Mouse (Mus musculus) MEL (cell line): ENCODE measurements at regions not wholly inside any gene's neighbourhood (a gene's known extent, or its start where the extent isn't known, plus 50 kb on each side); places are given as distances from the start of the nearest gene placed in this dataset.

Source experiments
- DNase-seq: peaks from one replicate; pipeline ENCODE4 v3.0.0; 2011; ENCODE audit warnings: low read depth, low spot score
- H3K27ac ChIP-seq: 2 replicates; pipeline ENCODE4 v1.5.1; 2012; ENCODE audit warnings: low read depth, mild to moderate bottlenecking, control low read depth, low read length, moderate library complexity; ENCODE audit not compliant: control insufficient read depth
- H3K27me3 ChIP-seq, 2 experiments: fragments of 150-350 bp in 1 of 2; sonication (generic) in 1 of 2; 2 replicates each; pipeline ENCODE4 v1.6.1; 2012; ENCODE audit warnings: low read length in 2 of 2, mild to moderate bottlenecking in 2 of 2, improper control_type of control experiment in 1 of 2, moderate library complexity in 1 of 2; ENCODE audit not compliant: insufficient read depth in 2 of 2, control insufficient read depth in 1 of 2
- H3K36me3 ChIP-seq, 2 experiments: 2 replicates each; pipeline ENCODE4 v1.6.1; 2012 to 2014; ENCODE audit warnings: low read length in 2 of 2, improper control_type of control experiment in 1 of 2, inconsistent platforms in 1 of 2, mild to moderate bottlenecking in 1 of 2; ENCODE audit not compliant: insufficient read depth in 2 of 2, control insufficient read depth in 1 of 2
- H3K4me1 ChIP-seq, 2 experiments: fragments of 150-350 bp in 1 of 2; sonication (generic) in 1 of 2; 2 replicates each; pipeline ENCODE4 v1.6.1; 2012; ENCODE audit warnings: low read length in 2 of 2, improper control_type of control experiment in 1 of 2, mild to moderate bottlenecking in 1 of 2; ENCODE audit not compliant: insufficient read depth in 2 of 2, control insufficient read depth in 1 of 2
- H3K4me3 ChIP-seq, 2 experiments: fragments of 150-350 bp in 1 of 2; sonication (generic) in 1 of 2; 2 replicates each; pipeline ENCODE4 v1.5.1; 2012; ENCODE audit warnings: low read depth in 2 of 2, low read length in 2 of 2, mild to moderate bottlenecking in 2 of 2, moderate library complexity in 2 of 2, control low read depth in 1 of 2, improper control_type of control experiment in 1 of 2; ENCODE audit not compliant: control insufficient read depth in 1 of 2, insufficient read depth in 1 of 2
- H3K79me2 ChIP-seq: 2 replicates; pipeline ENCODE4 v1.6.1; 2012; ENCODE audit warnings: mild to moderate bottlenecking, low read length, moderate library complexity; ENCODE audit not compliant: control insufficient read depth, poor library complexity, insufficient read depth
- H3K9ac ChIP-seq: 2 replicates; pipeline ENCODE4 v1.6.1; 2012; ENCODE audit warnings: low read depth, mild to moderate bottlenecking, control low read depth, low read length, moderate library complexity; ENCODE audit not compliant: control insufficient read depth, poor library complexity, severe bottlenecking
- H3K9me3 ChIP-seq: fragments of 150-350 bp; sonication (generic); replicated peaks from 2 replicates; pipeline ENCODE4 v1.6.1; 2012; ENCODE audit warnings: mild to moderate bottlenecking, low read length, improper control_type of control experiment, moderate library complexity; ENCODE audit not compliant: insufficient read depth
- BHLHE40 ChIP-seq: IDR thresholded peaks from 2 replicates; pipeline ENCODE4 v1.6.1; 2012; ENCODE audit warnings: low read depth, mild to moderate bottlenecking, inconsistent platforms, low read length, improper control_type of control experiment, borderline replicate concordance
- CHD2 ChIP-seq: IDR thresholded peaks from 2 replicates; pipeline ENCODE4 v1.6.1; 2011; ENCODE audit warnings: low read length, improper control_type of control experiment
- E2F4 ChIP-seq: IDR thresholded peaks from 2 replicates; pipeline ENCODE4 v1.6.1; 2011; ENCODE audit warnings: low read depth, low read length, improper control_type of control experiment, borderline replicate concordance
- ELF1 ChIP-seq: IDR thresholded peaks from 2 replicates; pipeline ENCODE4 v1.6.1; 2014; ENCODE audit warnings: low read depth, mild to moderate bottlenecking, inconsistent platforms, low read length, improper control_type of control experiment, moderate library complexity
- EP300 ChIP-seq, 2 experiments: IDR thresholded peaks; 2 replicates each; pipeline ENCODE4 v1.6.1; 2011; ENCODE audit warnings: improper control_type of control experiment in 2 of 2, low read length in 2 of 2, low read depth in 1 of 2, mild to moderate bottlenecking in 1 of 2
- GABPA ChIP-seq: IDR thresholded peaks from 2 replicates; pipeline ENCODE4 v1.6.1; 2012; ENCODE audit warnings: low read depth, mild to moderate bottlenecking, inconsistent platforms, low read length, improper control_type of control experiment, moderate library complexity
- GATA1 ChIP-seq: IDR thresholded peaks from 2 replicates; pipeline ENCODE4 v1.6.1; 2011; ENCODE audit warnings: low read depth, low read length, improper control_type of control experiment
- HCFC1 ChIP-seq: IDR thresholded peaks from 2 replicates; pipeline ENCODE4 v1.6.1; 2012; ENCODE audit warnings: low read depth, mild to moderate bottlenecking, inconsistent platforms, low read length, improper control_type of control experiment, moderate library complexity
- JUND ChIP-seq: IDR thresholded peaks from 2 replicates; pipeline ENCODE4 v1.6.1; 2011; ENCODE audit warnings: low read depth, mild to moderate bottlenecking, improper control_type of control experiment, low read length
- MAX ChIP-seq: IDR thresholded peaks from 2 replicates; pipeline ENCODE4 v1.6.1; 2011; ENCODE audit warnings: low read length, improper control_type of control experiment
- MAZ ChIP-seq: IDR thresholded peaks from 2 replicates; pipeline ENCODE4 v1.6.1; 2012; ENCODE audit warnings: low read depth, mild to moderate bottlenecking, inconsistent platforms, low read length, improper control_type of control experiment
- MEF2A ChIP-seq: IDR thresholded peaks from 2 replicates; pipeline ENCODE4 v1.6.1; 2014; ENCODE audit warnings: low read depth, mild to moderate bottlenecking, inconsistent platforms, low read length, improper control_type of control experiment; ENCODE audit not compliant: poor library complexity, insufficient replicate concordance, severe bottlenecking; ENCODE audit errors: extremely low read depth
- MYC ChIP-seq: IDR thresholded peaks from 2 replicates; pipeline ENCODE4 v1.6.1; 2011; ENCODE audit warnings: low read depth, mild to moderate bottlenecking, low read length, improper control_type of control experiment, moderate library complexity
- NELFE ChIP-seq: IDR thresholded peaks from 2 replicates; pipeline ENCODE4 v1.6.1; 2011; ENCODE audit warnings: low read depth, low read length, improper control_type of control experiment
- NRF1 ChIP-seq: IDR thresholded peaks from 2 replicates; pipeline ENCODE4 v1.6.1; 2014; ENCODE audit warnings: low read depth, mild to moderate bottlenecking, inconsistent platforms, low read length, improper control_type of control experiment, moderate library complexity; ENCODE audit not compliant: poor library complexity, insufficient read depth, severe bottlenecking
- POLR2A ChIP-seq, 2 experiments: IDR thresholded peaks; 2 replicates each; pipeline ENCODE4 v1.6.1; 2011 to 2012; ENCODE audit warnings: low read length in 2 of 2, mild to moderate bottlenecking in 2 of 2, control low read depth in 1 of 2, improper control_type of control experiment in 1 of 2, low read depth in 1 of 2, moderate library complexity in 1 of 2; ENCODE audit not compliant: control insufficient read depth in 1 of 2, insufficient read depth in 1 of 2, poor library complexity in 1 of 2
- RAD21 ChIP-seq: IDR thresholded peaks from 2 replicates; pipeline ENCODE4 v1.6.1; 2011; ENCODE audit warnings: mild to moderate bottlenecking, low read depth, low read length, improper control_type of control experiment
- SIN3A ChIP-seq: IDR thresholded peaks from 2 replicates; pipeline ENCODE4 v1.6.1; 2012; ENCODE audit warnings: low read length, improper control_type of control experiment, inconsistent platforms
- SMC3 ChIP-seq: IDR thresholded peaks from 2 replicates; pipeline ENCODE4 v1.6.1; 2011; ENCODE audit warnings: low read depth, low read length, improper control_type of control experiment
- TCF12 ChIP-seq: IDR thresholded peaks from 2 replicates; pipeline ENCODE4 v1.6.1; 2014; ENCODE audit warnings: low read depth, mild to moderate bottlenecking, inconsistent platforms, low read length, improper control_type of control experiment, moderate library complexity
- UBTF ChIP-seq: IDR thresholded peaks from 2 replicates; pipeline ENCODE4 v1.6.1; 2012; ENCODE audit warnings: low read depth, mild to moderate bottlenecking, inconsistent platforms, low read length, improper control_type of control experiment, moderate library complexity, borderline replicate concordance; ENCODE audit not compliant: insufficient read depth
- ZKSCAN1 ChIP-seq: IDR thresholded peaks from 2 replicates; pipeline ENCODE4 v1.6.1; 2012; ENCODE audit warnings: low read depth, mild to moderate bottlenecking, inconsistent platforms, low read length, improper control_type of control experiment, moderate library complexity
- ZNF384 ChIP-seq: IDR thresholded peaks from 2 replicates; pipeline ENCODE4 v1.6.1; 2012; ENCODE audit warnings: low read depth, mild to moderate bottlenecking, inconsistent platforms, low read length, improper control_type of control experiment

GRCm38 (mm10) chr17:9484098-9484497 is 62.2 kb downstream of the Gm17728 start:
- no peak for TF ChIP-seq EP300 (IDR thresholded peaks at IDR 0.05; ENCODE audit: low read depth in 1 of 2, low read length in 2 of 2)
- no peak for TF ChIP-seq ZKSCAN1
- no peak for TF ChIP-seq MAX
- no peak for TF ChIP-seq MEF2A
- no peak for TF ChIP-seq UBTF
- no peak for TF ChIP-seq RAD21
- no peak for TF ChIP-seq GATA1
- no peak for TF ChIP-seq NELFE
- TF ChIP-seq SIN3A, result no peak
- TF ChIP-seq E2F4, result no peak
- no peak for TF ChIP-seq GABPA
- TF ChIP-seq NRF1, result no peak
- TF ChIP-seq ZNF384, result no peak
- TF ChIP-seq MAZ, result no peak
- no peaks in the 10 kb centered on the region for H3K79me2 ChIP-seq
- H3K27me3 ChIP-seq, result no peaks in the 10 kb centered on the region
- H3K36me3 ChIP-seq, result no peaks in the 10 kb centered on the region
- DNase-seq, result no peak
- no peaks in the 10 kb centered on the region for H3K4me1 ChIP-seq
- no peak overlapping the region for H3K9ac ChIP-seq
- H3K4me3 ChIP-seq, result no peak overlapping the region
- H3K27ac ChIP-seq, result no peak overlapping the region
- no peaks in the 10 kb centered on the region for H3K9me3 ChIP-seq

GRCm38 (mm10) chr17:9484566-9484965 is 62.7 kb downstream of the Gm17728 start:
- Histone ChIP-seq H3K4me3 (no peak overlapping the region), H3K27me3 (no peaks in the 10 kb centered on the region), H3K36me3 (no peaks in the 10 kb centered on the region), H3K9ac (no peak overlapping the region), H3K79me2 (no peaks in the 10 kb centered on the region), H3K27ac (no peak overlapping the region), H3K4me1 (no peaks in the 10 kb centered on the region), H3K9me3 (no peaks in the 10 kb centered on the region)
- no peak for DNase-seq
- TF ChIP-seq HCFC1, result no peak
- no peak for TF ChIP-seq TCF12
- TF ChIP-seq MAZ, result no peak
- TF ChIP-seq SIN3A, result no peak
- no peak for TF ChIP-seq JUND
- no peak for TF ChIP-seq NRF1
- TF ChIP-seq EP300 (IDR thresholded peaks at IDR 0.05; ENCODE audit: low read depth in 1 of 2, low read length in 2 of 2), result no peak
- TF ChIP-seq BHLHE40, result no peak
- no peak for TF ChIP-seq SMC3
- TF ChIP-seq ELF1, result no peak
- TF ChIP-seq POLR2A (IDR thresholded peaks at IDR 0.05; ENCODE audit: control insufficient read depth in 1 of 2, insufficient read depth in 1 of 2, low read depth in 1 of 2, low read length in 2 of 2, poor library complexity in 1 of 2), result no peak
- no peak for TF ChIP-seq MEF2A
- TF ChIP-seq CHD2, result no peak
- TF ChIP-seq MYC, result no peak
